Mouse (Mus musculus) kidney, postnatal 0 days (tissue): Measurements from ENCODE around the gene Krt84. TPM values are rescaled to one million over a fixed set of nuclear protein-coding genes. Genes with fewer than 3 reads are reported as not detected.
A peak's percentile ranks its signal among the peaks of the same experiment; 100 is the strongest.

Experiments
- ATAC-seq: fragments of 200-750 bp; cut with Nextera tagmentation; replicated peaks from 2 replicates; pipeline ENCODE4 v1.8.0; 2017; ENCODE audit warnings: low read depth, moderate number of reproducible peaks, moderate TSS enrichment, moderate library complexity; ENCODE audit not compliant: low FRiP score
- DNase-seq: peaks from one replicate; pipeline ENCODE4 v3.0.0-alpha.2; 2016; ENCODE audit warnings: low spot score
- H3K27ac ChIP-seq: fragments of 300-500 bp; sonication (generic); 2 replicates; pipeline ENCODE4 v1.5.1; 2014; ENCODE audit warnings: mild to moderate bottlenecking
- H3K27me3 ChIP-seq: fragments of 300-500 bp; sonication (generic); 2 replicates; pipeline ENCODE4 v1.6.1; 2014; ENCODE audit warnings: low read length, mixed read lengths; ENCODE audit not compliant: insufficient read depth
- H3K36me3 ChIP-seq: fragments of 300-500 bp; sonication (generic); 2 replicates; pipeline ENCODE4 v1.6.1; 2014; ENCODE audit warnings: low read length, mixed read lengths; ENCODE audit not compliant: insufficient read depth
- H3K4me1 ChIP-seq: fragments of 300-500 bp; sonication (generic); replicated peaks from 2 replicates; pipeline ENCODE4 v1.6.1; 2014; ENCODE audit warnings: antibody characterized with exemption, low read length, mixed read lengths; ENCODE audit not compliant: insufficient read depth
- H3K4me2 ChIP-seq: fragments of 300-500 bp; sonication (generic); 2 replicates; pipeline ENCODE4 v1.6.1; 2014; ENCODE audit warnings: mild to moderate bottlenecking, low read length, moderate library complexity, mixed read lengths
- H3K4me3 ChIP-seq: fragments of 300-500 bp; sonication (generic); replicated peaks from 2 replicates; pipeline ENCODE4 v1.5.1; 2014; ENCODE audit warnings: low read depth, low read length
- H3K9ac ChIP-seq: fragments of 300-500 bp; sonication (generic); 2 replicates; pipeline ENCODE4 v1.6.1; 2014; ENCODE audit warnings: low read depth, low read length
- H3K9me3 ChIP-seq: fragments of 300-500 bp; sonication (generic); replicated peaks from 2 replicates; pipeline ENCODE4 v1.6.1; 2016; ENCODE audit warnings: low read length, inconsistent platforms, mixed read lengths
- CTCF ChIP-seq: IDR thresholded peaks from 2 replicates; pipeline ENCODE4 v1.5.1; 2016; ENCODE audit warnings: antibody characterized with exemption, low read depth, mild to moderate bottlenecking, moderate library complexity
- WGBS: fragments of 180-500 bp; shearing (Covaris S2); extraction: QIAGEN DNeasy Blood & Tissue Kit; methylation state at CpG from one replicate; pipeline ENCODE4 v1.1.7; 2014; 5-methylcytosine and 5-hydroxymethylcytosine counted together
- polyA plus RNA-seq: library from polyadenylated mRNA; unstranded; fragments of >200 nt; fragmentation: Nextera tagmentation; extraction: Ambion mirVana; gene quantifications from 2 replicates; pipeline ENCODE4 v1.2.1, GENCODE M21; 2015

The Krt84 gene
- polyA plus RNA-seq, 1 experiment from 2014 or later = not detected

- Histone ChIP-seq H3K4me2 (no peak overlapping the region), H3K27me3 (no peaks in the 10 kb centered on the region), H3K36me3 (no peaks in the 10 kb centered on the region), H3K9ac (no peak overlapping the region), H3K4me3 (no peak overlapping the region), H3K4me1 (no peaks in the 10 kb centered on the region), H3K27ac (no peak overlapping the region), H3K9me3 (no peaks in the 10 kb centered on the region)
- no peak for ATAC-seq
- 18% methylated on average over 8 of the region's 8 CpGs for WGBS
- no peak for TF ChIP-seq CTCF
- DNase-seq = no peak
These were observed 39.9 kb downstream of the Krt84 start for GRCm38 (mm10) chr15:101492718-101493117.

- Histone ChIP-seq H3K9ac (no peak within 1 kb of the TSS), H3K27ac (no peak within 1 kb of the TSS), H3K4me3 (no peak within 1 kb of the TSS), H3K36me3 (no peaks in the 10 kb centered on the region), H3K4me2 (no peak within 1 kb of the TSS), H3K9me3 (no peaks in the 10 kb centered on the region), H3K27me3 (no peaks in the 10 kb centered on the region), H3K4me1 (no peaks in the 10 kb centered on the region)
- ATAC-seq (no peak), DNase-seq (no peak)
- WGBS = 59% methylated on average over 6 of the region's 6 CpGs
- TF ChIP-seq CTCF = no peak
These were observed 41.2 kb downstream of the Krt84 start, which contains the start of gene Krt83 for GRCm38 (mm10) chr15:101491431-101491830. Gene Krt83, minus strand, starts transcription at chr15:101491512.

- TF ChIP-seq CTCF = no peak
- no peak for ATAC-seq
- Histone ChIP-seq H3K4me2 (no peak overlapping the region), H3K27me3 (no peaks in the 10 kb centered on the region), H3K4me1 (no peaks in the 10 kb centered on the region), H3K9me3 (no peaks in the 10 kb centered on the region), H3K36me3 (no peaks in the 10 kb centered on the region), H3K9ac (no peak overlapping the region), H3K4me3 (no peak overlapping the region), H3K27ac (no peak overlapping the region)
- WGBS = 82% methylated on average over 11 of the region's 11 CpGs
- DNase-seq = no peak
These were observed 46.5 kb downstream of the Krt84 start for GRCm38 (mm10) chr15:101485911-101486635.

GRCm38 (mm10) chr15:101484939-101485338 is 47.7 kb downstream of the Krt84 start:
- no peak for DNase-seq
- no peaks in the 10 kb centered on the region for H3K27me3 ChIP-seq
- no peak overlapping the region for H3K4me2 ChIP-seq
- H3K4me1 ChIP-seq = no peaks in the 10 kb centered on the region
- no peaks in the 10 kb centered on the region for H3K9me3 ChIP-seq
- H3K4me3 ChIP-seq = no peak overlapping the region
- no peak for ATAC-seq
- WGBS = 56% methylated on average over 1 of the region's 1 CpGs
- H3K9ac ChIP-seq = no peak overlapping the region
- no peaks in the 10 kb centered on the region for H3K36me3 ChIP-seq
- H3K27ac ChIP-seq = no peak overlapping the region
- TF ChIP-seq CTCF = no peak

GRCm38 (mm10) chr15:101483646-101484045 is 49.0 kb downstream of the Krt84 start:
- peak; percentile 27 for DNase-seq
- H3K36me3 ChIP-seq = no peaks in the 10 kb centered on the region
- peaks cover 6% of the 10 kb centered on the region; the same call in 1 of the 2 replicates for H3K4me1 ChIP-seq
- no peak for TF ChIP-seq CTCF
- no peak overlapping the region for H3K4me3 ChIP-seq
- no peaks in the 10 kb centered on the region for H3K9me3 ChIP-seq
- no peak overlapping the region for H3K9ac ChIP-seq
- no peak overlapping the region for H3K4me2 ChIP-seq
- H3K27me3 ChIP-seq = no peaks in the 10 kb centered on the region
- no peak overlapping the region for H3K27ac ChIP-seq
- 60% methylated on average over 1 of the region's 1 CpGs for WGBS
- no peak for ATAC-seq

DNA sequence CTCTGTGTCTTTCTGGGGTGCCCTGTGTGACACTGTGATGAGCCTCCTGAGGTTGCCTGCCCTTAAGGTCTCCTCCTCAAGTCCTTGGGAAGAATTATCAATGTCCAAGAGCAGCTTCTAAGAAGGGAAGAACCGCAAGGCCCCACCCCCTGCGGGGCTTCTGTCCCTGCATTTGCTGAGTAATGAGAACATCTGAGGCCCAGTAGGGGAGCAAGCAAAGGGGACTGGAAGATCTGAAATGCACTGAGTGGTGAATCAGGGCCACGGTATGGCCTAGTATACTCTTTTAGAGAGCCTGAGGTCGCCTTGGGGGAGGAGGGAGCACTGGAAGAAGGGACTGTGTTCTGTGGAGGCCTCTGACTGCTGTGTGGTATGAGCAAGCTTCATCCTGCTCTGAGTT is 50.6 kb downstream of the Krt84 start:
- H3K27ac ChIP-seq = no peak overlapping the region
- ATAC-seq = no peak
- TF ChIP-seq CTCF = no peak
- H3K9me3 ChIP-seq = no peaks in the 10 kb centered on the region
- no peaks in the 10 kb centered on the region for H3K27me3 ChIP-seq
- H3K4me2 ChIP-seq = no peak overlapping the region
- DNase-seq = no peak
- H3K36me3 ChIP-seq = no peaks in the 10 kb centered on the region
- H3K4me3 ChIP-seq = no peak overlapping the region
- peaks cover 6% of the 10 kb centered on the region; the same call in 1 of the 2 replicates for H3K4me1 ChIP-seq
- no peak overlapping the region for H3K9ac ChIP-seq
- WGBS = 40% methylated on average over 4 of the region's 4 CpGs

DNA sequence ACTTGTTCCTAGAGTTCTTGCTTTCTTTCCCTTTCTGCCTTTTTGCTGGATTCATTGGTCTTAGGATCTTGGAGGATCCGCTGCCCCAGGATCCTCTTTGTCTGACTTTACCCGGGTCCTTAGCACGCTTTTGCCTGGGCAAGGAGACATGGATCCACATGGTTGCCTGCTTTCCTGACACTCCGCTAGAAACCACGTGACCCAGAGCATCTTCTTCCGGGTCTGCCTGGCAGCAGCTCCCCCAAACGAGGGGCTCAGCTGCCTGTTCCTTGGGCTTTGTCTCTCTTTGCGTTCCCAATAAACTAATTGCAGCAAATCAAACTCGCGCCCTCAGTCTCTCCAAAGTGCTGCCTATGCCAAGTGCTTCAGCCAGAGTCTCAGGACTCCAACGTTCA is 53.0 kb downstream of the Krt84 start:
- H3K4me1 ChIP-seq = peaks cover 6% of the 10 kb centered on the region; the same call in 1 of the 2 replicates
- H3K27me3 ChIP-seq = no peaks in the 10 kb centered on the region
- H3K4me3 ChIP-seq = peak overlapping the region; percentile 17; the same call in 1 of the 2 replicates
- ATAC-seq (no peak), DNase-seq (no peak)
- no peak overlapping the region for H3K27ac ChIP-seq
- no peaks in the 10 kb centered on the region for H3K36me3 ChIP-seq
- WGBS = 25% methylated on average over 11 of the region's 11 CpGs
- no peak overlapping the region for H3K9ac ChIP-seq
- no peak for TF ChIP-seq CTCF
- peak overlapping the region; percentile 56 for H3K4me2 ChIP-seq
- no peaks in the 10 kb centered on the region for H3K9me3 ChIP-seq
